Mouse (Mus musculus) megakaryocyte, embryonic 14.5 days (primary cell): ENCODE results near the gene Cd68.

Source experiments
- FLI1 ChIP-seq: IDR thresholded peaks from 2 replicates; pipeline ENCODE4 v1.6.1; 2012; ENCODE audit warnings: low read length, inconsistent platforms, mixed read lengths
- GATA1 ChIP-seq: IDR thresholded peaks from 3 replicates; pipeline ENCODE4 v1.6.1; 2012; ENCODE audit warnings: mixed read lengths, low read length, inconsistent platforms, borderline replicate concordance

- TF ChIP-seq GATA1 (no peak), FLI1 (no peak)
Measured at GRCm38 (mm10) chr11:69656065-69656455, 9.9 kb downstream of the Cd68 start.
